Mouse (Mus musculus): ENCODE results near the gene Sergef. TPM values are rescaled to one million over a fixed set of nuclear protein-coding genes. Genes with fewer than 3 reads are reported as not detected.
"Not testable (repeated sequence)": the region's sequence is repeated elsewhere in the genome, so short reads cannot be mapped to it uniquely, and the experiment has no call there.

The Sergef gene
- total RNA-seq, 2 experiments from 2014 or later, result 0.43 TPM; not detected in 1

DNA sequence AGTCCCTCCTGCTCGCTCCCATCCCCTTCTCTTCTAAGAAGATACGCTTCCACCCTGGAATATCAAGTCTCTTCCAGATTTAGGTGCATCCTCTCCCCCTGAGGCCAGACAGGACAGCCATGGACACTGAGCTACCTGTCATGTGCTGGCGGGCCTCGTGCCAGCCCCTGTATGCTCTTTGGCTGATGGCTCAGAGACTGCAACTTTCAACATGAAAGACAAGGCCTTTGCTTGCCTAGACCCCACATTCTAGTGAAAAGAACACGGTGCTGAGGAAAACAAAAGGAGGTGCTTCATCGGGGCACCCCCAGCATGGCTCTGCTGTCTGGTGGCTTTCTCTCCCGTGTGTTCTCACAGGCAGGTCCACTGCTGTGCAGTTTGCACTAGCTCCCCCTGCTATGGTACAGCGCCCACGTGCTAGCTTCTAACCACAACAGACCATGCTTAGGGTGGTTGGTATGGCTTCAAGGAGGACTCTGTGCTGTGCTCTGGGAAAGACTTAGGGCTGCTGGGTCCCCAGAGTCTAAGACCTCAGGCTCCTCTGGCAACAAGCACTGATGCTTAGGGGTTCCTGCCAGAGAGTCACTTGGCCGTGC lies 52.9 kb downstream of the Sergef start:
- ATAC-seq (replicated peaks; ENCODE audit: low FRiP score, poor library complexity, severe bottlenecking), result no peak

DNA sequence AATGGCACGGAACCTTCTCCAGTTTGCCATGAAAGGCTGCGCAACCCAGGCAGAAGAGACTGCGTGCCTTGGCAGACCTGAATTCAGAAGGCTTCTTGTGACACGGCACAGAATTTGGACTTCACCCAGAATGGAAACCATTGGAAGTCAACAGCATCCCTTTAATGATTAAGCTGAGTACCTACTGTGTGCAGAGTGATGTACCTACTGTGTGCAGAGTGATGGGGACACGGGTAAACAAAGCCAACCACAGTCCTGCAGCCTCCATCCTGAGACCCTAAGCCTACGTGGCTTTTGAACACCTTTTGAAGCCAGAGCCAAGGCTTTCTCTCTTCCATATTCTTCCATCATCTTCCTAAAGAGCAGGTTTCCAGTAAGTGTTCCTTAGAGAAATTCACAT lies 56.9 kb downstream of the Sergef start:
- ATAC-seq (replicated peaks; ENCODE audit: low FRiP score, poor library complexity, severe bottlenecking), result no peak

DNA sequence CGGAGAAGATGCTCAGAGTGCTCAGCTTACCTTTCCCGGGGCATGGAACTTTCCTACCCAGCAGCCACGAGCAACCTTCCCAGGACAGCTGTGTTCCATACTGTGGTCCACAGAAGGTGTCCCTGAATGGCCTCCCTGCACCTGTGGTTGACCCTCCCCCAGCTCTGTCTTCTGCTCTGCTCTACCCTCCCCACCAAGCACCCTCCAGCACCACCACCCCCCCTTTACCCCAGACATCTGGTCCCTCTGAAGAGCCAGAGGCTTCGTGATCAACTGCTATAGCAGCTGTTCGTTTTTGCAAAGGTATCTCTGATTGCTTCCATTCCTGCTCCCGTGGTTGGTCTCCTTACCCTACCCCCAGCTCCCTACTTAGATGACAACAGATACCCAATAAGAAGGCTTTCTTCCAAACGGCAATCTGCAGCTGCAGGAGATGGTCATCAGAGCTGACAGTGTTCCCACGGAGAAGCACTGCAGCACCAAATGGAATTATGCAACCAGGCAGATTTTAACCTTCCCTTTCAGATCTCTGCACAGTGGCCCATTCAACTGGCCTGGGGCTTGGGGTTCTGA lies 58.2 kb downstream of the Sergef start:
- no peak for ATAC-seq (replicated peaks; ENCODE audit: low FRiP score, poor library complexity, severe bottlenecking)

DNA sequence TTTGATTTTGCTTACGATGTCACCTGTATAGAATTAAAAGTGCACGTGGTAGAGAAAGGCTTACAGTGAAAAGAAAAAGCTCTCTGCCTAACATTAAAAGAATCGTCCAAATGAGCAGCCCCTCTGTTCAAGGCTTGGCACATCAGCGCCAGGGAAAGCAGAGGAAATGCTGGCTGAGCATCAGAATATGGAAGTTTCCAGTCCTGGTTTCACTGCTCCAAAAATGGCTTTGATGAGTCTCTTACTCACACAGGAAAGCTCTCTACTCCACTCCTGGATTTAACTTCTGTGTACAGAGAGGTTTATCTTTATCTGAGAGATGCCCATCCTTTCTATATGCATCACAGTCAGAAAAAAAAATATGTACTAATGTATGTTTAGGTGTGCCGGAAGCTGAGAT lies 61.5 kb downstream of the Sergef start:
- ATAC-seq (replicated peaks; ENCODE audit: low FRiP score, poor library complexity, severe bottlenecking), result no peak

DNA sequence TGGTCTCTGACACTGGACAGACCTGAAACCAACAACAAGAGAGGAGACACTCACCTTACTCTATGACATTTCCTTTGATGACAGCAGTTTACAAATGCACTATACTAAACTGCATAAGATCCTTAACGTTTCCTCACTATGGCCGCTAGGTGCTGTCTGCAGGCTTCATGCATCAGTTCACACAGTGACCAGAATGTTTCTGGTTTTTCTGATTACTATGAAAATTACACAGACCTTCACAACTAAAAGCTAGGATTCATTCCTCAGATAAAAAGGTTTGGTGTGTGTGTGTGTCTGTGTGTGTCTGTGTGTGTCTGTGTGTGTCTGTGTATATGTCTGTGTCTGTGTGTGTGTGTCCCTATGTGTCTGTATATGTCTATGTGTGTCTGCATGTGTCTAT lies 63.7 kb downstream of the Sergef start:
- ATAC-seq (replicated peaks; ENCODE audit: low FRiP score, poor library complexity, severe bottlenecking), result no peak

DNA sequence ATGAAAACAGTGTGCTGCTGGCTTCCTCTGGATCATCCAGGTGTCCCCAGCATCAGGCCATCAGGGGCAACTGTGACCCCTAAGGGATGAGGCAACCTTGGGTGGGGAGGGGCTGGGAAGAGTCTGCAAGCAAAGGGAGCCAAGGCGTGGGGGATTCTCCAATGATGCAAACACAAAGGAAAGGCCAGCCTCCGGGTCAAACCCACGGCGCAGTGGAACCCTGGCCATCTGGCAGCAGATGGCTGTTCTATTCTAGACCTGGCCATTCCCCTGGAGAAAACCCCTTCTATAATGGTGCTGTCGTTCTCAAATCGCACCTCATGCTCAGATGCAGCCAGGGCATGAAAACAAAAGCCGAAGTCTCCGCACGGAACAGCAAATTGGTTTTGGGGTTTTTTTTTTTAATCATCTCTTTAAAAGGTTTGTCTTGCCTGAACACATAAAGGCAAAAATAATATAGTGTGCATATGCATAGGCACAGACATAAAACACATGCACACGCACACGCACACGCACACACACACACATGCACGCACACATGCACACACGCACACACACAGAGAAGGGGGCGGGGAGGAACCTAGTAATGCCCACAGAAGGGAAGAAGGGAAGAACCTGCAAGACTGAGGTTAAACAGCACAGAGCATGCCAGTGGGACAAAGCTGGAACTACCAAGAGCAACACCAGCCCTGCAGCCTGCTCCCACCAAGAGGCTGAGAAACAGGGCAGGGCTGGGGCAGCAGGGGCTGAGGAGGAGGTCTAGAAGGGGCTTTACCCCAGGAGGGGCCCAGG lies 66.6 kb downstream of the Sergef start:
- ATAC-seq (replicated peaks; ENCODE audit: low FRiP score, poor library complexity, severe bottlenecking), result no peak

DNA sequence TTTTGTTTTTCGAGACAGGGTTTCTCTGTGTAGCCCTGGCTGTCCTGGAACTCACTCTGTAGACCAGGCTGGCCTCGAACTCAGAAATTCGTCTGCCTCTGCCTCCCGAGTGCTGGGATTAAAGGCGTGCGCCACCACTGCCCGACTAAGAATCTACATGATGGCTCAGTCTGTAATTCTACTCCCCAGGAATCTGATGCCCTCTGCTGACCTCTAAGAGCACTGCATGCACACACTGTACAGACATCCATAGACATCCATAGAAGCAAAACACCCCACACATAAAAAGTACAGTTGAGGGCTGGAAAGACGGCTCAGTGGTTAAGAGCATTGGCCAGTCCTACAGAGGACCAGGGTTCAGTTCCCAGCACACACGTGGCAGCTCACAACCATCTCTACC lies 70.1 kb downstream of the Sergef start:
- not testable (repeated sequence) for ATAC-seq (replicated peaks; ENCODE audit: low FRiP score, poor library complexity, severe bottlenecking)

DNA sequence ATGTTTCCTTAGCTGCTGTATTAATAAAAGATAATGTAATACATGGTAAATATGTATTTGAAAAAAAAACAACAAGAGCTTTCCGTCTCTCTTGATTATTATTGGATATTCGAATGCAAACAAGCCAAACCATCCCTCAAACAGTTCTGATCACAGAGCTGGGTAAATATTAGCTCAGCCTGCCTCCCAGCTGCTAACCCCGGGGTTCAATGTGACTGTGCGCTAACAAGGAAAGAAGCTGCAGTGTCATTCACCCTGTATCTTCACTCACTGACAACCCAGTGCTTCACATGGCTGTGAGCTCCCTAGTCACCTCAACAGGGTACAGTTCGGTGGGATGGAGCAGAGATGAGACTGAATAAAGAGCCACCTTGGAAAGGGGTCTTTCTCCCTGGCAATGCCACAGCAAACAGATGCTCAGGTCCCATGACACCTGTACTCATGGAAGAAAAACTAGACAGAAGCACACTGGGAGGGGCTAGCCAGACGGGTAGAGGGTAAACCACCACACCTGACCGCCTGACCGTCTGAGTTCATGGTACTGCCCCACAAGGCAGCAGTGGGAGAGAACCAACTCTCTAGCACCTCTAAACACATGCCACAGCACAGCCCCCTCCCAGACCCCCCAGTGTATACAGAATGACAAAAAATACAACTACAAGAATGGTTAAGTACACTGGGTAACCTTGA lies 73.1 kb downstream of the Sergef start:
- no peak for ATAC-seq (replicated peaks; ENCODE audit: low FRiP score, poor library complexity, severe bottlenecking)

DNA sequence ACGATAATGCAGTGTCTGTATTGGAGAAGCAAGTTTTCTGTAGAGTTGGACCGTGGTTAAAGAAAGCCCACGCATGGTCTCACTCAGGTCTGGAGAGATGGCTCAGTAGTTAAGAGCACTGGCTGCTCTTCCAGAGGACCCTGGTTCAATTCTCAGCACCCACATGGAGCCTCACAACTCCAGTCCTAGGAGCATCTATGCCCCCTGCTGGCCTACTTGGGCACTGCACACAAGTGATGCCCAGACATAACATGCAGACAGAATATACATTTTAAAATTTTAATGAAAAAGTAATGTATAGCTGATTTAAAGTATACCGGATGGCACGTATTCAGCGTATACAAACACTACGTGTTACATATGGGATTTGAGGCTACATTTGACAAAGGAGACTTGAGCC lies 74.2 kb downstream of the Sergef start:
- no peak for ATAC-seq (replicated peaks; ENCODE audit: low FRiP score, poor library complexity, severe bottlenecking)

DNA sequence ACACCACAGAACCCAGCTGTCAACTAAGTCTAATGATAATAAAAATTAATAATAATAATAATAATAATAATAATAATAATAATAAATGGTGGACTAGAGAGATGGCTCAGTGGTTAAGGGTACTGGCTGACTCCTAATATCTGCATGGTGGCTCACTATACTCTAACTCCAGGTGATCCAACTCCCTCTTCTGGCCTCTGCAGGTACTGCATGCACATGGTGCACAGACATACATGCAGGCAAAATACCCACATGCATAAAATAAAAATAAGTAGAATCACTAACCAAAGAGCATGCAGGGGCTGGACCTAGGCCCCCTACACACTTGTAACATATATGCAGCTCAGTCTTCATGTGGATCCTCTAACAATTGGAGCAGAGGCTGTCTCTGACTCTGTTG lies 75.8 kb downstream of the Sergef start:
- no peak for ATAC-seq (replicated peaks; ENCODE audit: low FRiP score, poor library complexity, severe bottlenecking)

DNA sequence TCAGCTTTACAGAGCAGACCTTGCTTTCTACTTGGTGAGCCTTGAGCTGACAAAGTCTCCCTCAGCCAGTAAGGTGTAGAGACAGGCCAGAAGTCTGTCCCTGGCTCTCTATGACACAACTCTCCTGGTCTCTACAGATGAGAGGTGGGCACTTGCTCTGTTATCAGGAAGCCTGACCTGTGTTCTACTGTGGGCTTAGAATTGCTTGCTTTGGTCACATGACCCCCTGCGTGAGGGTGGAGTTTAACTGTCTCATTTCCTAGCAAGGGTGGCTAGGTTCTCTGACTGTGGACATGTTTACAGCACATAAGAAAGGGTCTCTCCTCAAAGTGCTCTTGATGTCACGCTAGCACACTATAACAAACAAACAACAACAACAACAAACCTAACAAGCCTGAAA lies 79.5 kb downstream of the Sergef start:
- no peak for ATAC-seq (replicated peaks; ENCODE audit: low FRiP score, poor library complexity, severe bottlenecking)

DNA sequence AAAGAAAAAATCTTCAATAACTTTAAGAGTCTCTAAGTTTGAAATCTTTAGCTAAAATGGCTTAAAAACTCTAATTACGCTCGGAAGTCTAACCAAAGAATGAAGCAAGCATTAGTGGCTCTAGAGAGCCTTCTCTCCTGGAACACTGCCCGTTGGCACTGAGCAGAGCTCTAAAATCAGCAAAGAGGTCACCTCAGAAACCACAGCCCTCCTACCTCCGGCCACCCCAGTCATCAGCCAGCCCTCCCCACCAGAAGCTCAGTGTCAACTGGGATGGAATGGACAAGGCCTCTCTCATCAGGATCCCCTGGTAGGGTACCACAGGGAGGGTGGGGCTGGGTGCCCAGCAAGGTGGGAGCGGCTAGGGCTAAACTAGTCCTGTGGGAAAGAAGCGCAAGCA lies 80.0 kb downstream of the Sergef start:
- no peak for ATAC-seq (replicated peaks; ENCODE audit: low FRiP score, poor library complexity, severe bottlenecking)

DNA sequence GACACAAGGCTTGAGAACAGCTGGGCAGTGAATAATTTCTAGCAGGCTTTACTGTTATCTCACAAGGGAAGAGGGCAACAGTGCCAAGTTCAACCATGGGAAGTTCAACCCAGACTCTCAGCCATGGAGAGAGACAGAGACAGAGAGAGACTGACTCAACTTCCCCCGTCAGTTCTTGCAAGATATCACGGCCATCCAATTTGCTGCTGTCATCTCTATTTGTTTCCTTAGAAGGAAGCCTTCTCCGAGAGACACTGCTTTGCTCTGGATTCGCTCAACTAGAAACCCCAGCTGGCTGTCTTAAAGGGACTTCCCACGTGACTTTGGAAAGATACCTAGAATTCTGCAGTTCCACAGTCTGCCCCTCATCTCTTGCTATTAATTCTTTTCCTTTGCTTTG lies 80.6 kb downstream of the Sergef start:
- ATAC-seq (replicated peaks; ENCODE audit: low FRiP score, poor library complexity, severe bottlenecking), result no peak

DNA sequence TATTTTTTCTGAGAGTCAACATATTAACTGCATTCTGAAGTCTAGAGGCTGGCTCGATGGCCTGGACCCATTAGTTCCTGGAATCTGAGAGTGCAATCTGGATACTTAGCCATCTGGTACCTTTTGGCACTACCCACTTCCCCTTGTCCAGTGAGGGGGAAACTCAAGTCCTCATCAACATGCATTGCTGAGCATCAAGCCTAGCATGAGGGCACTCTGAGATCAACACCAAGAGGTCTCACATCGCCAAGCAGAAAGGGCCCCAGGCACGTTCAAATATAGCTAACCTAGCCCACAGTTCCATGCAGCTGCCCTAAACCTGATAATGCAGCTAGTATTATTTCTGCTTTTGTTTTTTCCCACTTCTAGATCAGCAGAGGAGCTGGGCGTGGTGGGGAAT lies 81.6 kb downstream of the Sergef start:
- ATAC-seq (replicated peaks; ENCODE audit: low FRiP score, poor library complexity, severe bottlenecking), result no peak

DNA sequence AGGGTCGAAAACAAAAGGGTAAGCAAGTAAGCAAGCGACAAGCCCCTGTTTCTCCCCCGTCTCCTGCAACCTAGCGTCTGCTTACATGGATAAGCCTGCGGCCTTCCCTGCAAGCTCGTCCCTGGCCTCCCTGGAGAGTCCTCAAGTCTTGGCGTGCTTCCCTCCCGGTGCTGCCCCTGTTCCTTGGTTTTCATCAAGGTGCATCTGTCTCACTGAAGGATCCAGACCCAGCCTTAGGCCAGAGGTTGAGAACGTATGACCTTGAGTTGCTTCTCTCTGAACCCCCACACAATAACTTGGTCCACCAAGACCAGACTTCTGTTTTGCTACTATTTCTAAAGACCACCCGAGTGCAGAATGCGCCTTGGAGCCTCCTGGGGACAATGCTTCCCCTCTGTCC lies 82.2 kb downstream of the Sergef start:
- no peak for ATAC-seq (replicated peaks; ENCODE audit: low FRiP score, poor library complexity, severe bottlenecking)

DNA sequence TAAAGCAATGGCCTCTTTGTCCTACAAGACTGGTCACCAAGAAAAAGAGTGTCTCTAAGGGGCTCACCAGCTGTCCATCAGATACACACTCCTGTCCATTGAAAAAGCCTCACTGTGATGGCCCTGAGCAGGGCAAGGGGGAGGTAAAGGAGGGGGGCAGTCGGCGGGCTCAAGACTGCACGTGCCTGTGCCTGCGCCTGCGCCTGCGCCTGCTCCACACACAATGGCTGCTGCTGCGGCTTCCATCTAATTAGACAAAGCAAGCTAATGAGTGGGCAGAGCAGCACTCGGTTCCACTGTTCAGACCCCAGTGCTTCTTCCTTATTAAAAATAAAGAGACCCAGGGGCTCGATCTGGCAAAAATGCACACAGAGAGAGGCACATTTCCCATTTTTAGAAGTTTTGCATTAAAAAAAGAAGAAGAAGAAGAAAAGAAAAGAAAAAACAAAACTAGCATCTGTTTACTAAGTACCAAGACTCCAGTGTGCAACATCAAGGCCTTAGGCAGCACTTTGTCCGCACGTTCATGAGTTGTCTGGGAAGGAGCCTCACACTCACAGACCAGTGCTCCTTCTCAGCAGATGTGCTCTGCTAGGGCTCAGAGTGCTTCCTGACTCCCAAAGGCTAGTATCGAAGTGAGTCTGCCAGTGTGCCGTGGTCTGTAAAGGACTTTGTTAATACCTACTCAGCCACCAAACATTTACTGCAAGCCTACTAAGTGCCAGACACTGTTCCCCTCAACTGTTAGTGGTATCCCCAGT lies 83.1 kb downstream of the Sergef start:
- ATAC-seq (replicated peaks; ENCODE audit: low FRiP score, poor library complexity, severe bottlenecking), result no peak

DNA sequence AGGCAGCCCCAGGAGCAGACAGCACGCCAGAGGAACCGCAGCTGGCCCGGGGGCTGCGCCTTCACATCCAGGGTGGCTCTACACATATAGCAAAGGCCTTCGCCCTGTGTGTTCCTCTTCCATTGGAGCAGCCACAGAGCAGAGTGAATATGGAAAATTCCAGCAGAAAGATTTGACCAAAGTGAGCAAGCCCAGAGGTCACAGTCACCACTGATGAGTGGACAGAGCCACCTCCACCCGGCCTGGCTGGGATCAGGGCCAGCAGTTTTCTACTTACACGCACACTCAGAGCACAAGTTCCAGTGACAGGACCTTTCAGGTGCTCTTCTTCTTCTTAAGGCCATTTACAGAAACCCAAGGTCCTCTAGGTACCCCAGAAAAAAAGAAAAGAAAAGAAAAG lies 83.9 kb downstream of the Sergef start:
- ATAC-seq (replicated peaks; ENCODE audit: low FRiP score, poor library complexity, severe bottlenecking), result no peak

DNA sequence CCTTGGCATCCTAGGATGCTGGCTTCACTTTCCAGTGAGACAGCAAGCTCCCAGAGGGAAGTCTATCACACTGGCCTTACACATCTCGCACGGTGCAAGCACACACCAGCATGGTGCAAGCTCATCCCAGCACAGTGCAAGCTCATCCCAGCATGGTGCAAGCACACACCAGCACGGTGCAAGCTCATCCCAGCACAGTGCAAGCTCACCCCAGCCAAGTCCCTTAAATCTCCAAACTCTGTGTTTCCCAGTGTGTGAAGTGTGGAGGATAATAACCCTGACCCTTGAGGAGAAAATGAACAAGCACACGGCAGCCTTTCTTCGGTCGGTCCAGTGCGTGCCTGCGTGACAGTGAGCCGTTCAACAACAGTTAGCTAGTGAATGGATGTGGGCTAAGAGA lies 84.8 kb downstream of the Sergef start:
- ATAC-seq (replicated peaks; ENCODE audit: low FRiP score, poor library complexity, severe bottlenecking), result no peak

DNA sequence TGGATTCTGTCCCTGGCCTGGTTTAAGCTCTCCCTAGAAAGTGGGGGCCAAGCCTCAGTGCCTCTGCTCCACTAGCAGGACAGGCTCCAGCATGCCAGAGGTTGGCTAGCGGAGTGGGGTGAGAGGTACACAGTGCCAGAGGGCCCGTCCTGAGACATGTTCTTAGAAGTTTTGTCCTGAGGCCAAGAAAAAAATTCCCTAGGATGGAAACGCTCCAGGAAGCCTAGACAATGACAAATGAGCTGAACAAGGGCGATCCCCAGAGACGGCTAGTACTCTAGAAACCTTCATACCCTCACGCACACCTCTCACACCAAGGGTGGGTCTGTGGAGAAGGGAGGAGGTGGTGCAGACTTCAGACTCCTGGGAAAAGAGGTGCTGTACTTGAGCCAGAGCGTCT lies 85.6 kb downstream of the Sergef start:
- ATAC-seq (replicated peaks; ENCODE audit: low FRiP score, poor library complexity, severe bottlenecking), result no peak

All from erythroblast, adult 5-6 weeks (primary cell).